Mouse (Mus musculus): ENCODE results near the gene 1700001P01Rik. TPM values are rescaled to one million over a fixed set of nuclear protein-coding genes. Genes with fewer than 3 reads are reported as not detected.

1700001P01Rik gene
- polyA plus RNA-seq, 1 experiment from 2014 or later = 0.31 TPM

DNA sequence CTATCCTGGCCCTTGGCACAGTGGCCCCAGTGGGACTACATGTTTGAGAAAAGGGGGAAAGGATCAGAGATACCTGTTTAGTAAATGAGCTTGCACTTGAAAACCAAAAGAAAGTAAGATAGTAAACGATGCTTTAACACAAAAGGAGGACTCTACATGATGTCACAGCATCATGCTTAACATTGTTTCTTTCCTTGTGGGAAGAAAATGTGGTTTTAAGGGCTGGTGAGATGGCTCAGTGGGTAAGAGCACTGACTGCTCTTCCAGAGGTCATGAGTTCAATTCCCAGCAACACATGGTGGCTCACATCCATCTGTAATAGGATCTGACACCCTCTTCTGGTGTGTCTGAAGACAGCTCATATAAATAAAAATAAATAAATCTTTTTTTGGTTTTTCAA, 17.6 kb downstream of the 1700001P01Rik start:
- H3K36me3 ChIP-seq (ENCODE audit: control insufficient read depth, insufficient read depth, low read length) = peaks cover 71% of the 10 kb centered on the region
- no peaks in the 10 kb centered on the region for H3K4me1 ChIP-seq (replicated peaks; ENCODE audit: control insufficient read depth, insufficient read depth, low read length)
- H3K27me3 ChIP-seq (replicated peaks; ENCODE audit: control insufficient read depth, insufficient read depth, low read length) = no peaks in the 10 kb centered on the region
- 100% methylated on average over 1 of the region's 1 CpGs for WGBS
- no peaks in the 10 kb centered on the region for H3K9me3 ChIP-seq (ENCODE audit: control insufficient read depth, low read length)
- H3K4me3 ChIP-seq (ENCODE audit: low read depth, low read length) = no peak overlapping the region
- no peak overlapping the region for H3K27ac ChIP-seq (ENCODE audit: low read depth)
- ATAC-seq (replicated peaks; ENCODE audit: low FRiP score, low TSS enrichment, low read depth) = no peak
- H3K9ac ChIP-seq (ENCODE audit: low read length) = no peak overlapping the region
- DNase-seq (ENCODE audit: low spot score) = no peak
- no peak overlapping the region for H3K4me2 ChIP-seq (ENCODE audit: low read length)

DNA sequence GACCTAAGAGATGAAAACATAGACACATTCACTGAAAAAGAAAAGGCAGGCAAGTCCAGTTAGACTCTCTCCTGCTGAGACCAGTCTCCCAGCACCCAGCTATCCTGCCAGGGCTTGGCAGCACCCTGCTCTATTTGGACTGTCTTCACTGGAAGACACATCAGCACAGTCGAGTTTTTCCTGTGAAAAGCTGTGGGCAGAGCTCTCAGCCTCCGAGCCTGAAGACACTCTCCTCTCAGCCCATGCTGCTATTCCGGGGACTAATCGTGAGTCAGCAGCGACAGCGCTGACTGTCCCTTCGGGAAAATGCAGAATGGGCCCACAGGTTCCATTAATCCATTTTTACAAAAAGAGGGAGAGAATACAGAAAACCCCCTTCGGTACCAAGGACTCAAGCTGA, 22.4 kb downstream of the 1700001P01Rik start:
- Histone ChIP-seq H3K9me3 (ENCODE audit: control insufficient read depth, low read length) (no peaks in the 10 kb centered on the region), H3K4me1 (replicated peaks; ENCODE audit: control insufficient read depth, insufficient read depth, low read length) (no peaks in the 10 kb centered on the region), H3K9ac (ENCODE audit: low read length) (no peak overlapping the region), H3K36me3 (ENCODE audit: control insufficient read depth, insufficient read depth, low read length) (peaks cover 86% of the 10 kb centered on the region), H3K27ac (ENCODE audit: low read depth) (no peak overlapping the region), H3K4me2 (ENCODE audit: low read length) (no peak overlapping the region), H3K27me3 (replicated peaks; ENCODE audit: control insufficient read depth, insufficient read depth, low read length) (no peaks in the 10 kb centered on the region), H3K4me3 (ENCODE audit: low read depth, low read length) (no peak overlapping the region)
- no peak for ATAC-seq (replicated peaks; ENCODE audit: low FRiP score, low TSS enrichment, low read depth)
- no peak for DNase-seq (ENCODE audit: low spot score)
- WGBS = 96% methylated on average over 8 of the region's 8 CpGs

DNA sequence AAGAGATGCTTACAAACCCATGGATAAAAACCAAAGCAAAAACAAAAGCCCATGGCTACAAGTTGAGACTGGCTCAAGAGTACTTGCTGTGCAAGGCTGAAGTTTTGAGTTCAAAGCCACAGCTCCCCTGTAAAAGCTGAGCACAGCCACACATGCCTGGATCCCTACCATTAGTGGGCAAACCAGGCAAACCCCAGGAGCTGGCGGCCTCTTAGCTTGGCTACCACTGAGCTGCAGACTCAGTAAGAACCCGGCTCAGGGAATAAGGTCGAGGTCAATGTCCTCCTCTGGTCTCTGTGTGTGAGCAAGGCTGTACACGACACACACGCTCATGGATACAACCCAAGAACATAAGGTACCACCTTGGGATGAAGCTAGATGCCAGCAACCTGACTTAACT, 27.2 kb downstream of the 1700001P01Rik start:
- ATAC-seq (replicated peaks; ENCODE audit: low FRiP score, low TSS enrichment, low read depth) (no peak), DNase-seq (ENCODE audit: low spot score) (no peak)
- Histone ChIP-seq H3K9ac (ENCODE audit: low read length) (no peak overlapping the region), H3K4me3 (ENCODE audit: low read depth, low read length) (no peak overlapping the region), H3K9me3 (ENCODE audit: control insufficient read depth, low read length) (no peaks in the 10 kb centered on the region), H3K27ac (ENCODE audit: low read depth) (no peak overlapping the region), H3K36me3 (ENCODE audit: control insufficient read depth, insufficient read depth, low read length) (peaks cover 67% of the 10 kb centered on the region), H3K27me3 (replicated peaks; ENCODE audit: control insufficient read depth, insufficient read depth, low read length) (no peaks in the 10 kb centered on the region), H3K4me1 (replicated peaks; ENCODE audit: control insufficient read depth, insufficient read depth, low read length) (peaks cover 2% of the 10 kb centered on the region), H3K4me2 (ENCODE audit: low read length) (no peak overlapping the region)
- WGBS = 89% methylated on average over 5 of the region's 5 CpGs

DNA sequence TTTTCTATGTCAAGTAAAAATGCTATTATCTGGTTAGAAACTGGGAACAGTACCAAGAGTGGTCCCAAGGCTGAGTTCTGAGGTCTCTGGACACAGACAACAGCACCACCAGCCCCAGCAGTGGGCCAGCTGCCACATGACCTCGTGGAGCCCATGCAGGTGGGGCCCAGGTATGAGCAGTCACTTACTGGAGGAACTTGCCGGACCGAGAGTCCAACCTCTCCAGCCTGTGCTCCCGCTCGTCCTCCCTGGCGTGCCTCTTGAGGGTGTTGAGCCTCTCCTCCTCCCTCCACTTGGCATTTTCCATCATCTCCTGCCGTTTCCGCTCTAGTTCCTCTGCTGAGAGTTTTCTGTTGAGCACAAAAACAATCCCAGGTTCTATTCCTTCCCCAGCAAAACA, 27.9 kb downstream of the 1700001P01Rik start:
- no peak for DNase-seq (ENCODE audit: low spot score)
- Histone ChIP-seq H3K4me1 (replicated peaks; ENCODE audit: control insufficient read depth, insufficient read depth, low read length) (peaks cover 9% of the 10 kb centered on the region), H3K9me3 (ENCODE audit: control insufficient read depth, low read length) (no peaks in the 10 kb centered on the region), H3K4me3 (ENCODE audit: low read depth, low read length) (no peak overlapping the region), H3K36me3 (ENCODE audit: control insufficient read depth, insufficient read depth, low read length) (peaks cover 60% of the 10 kb centered on the region), H3K4me2 (ENCODE audit: low read length) (no peak overlapping the region), H3K27ac (ENCODE audit: low read depth) (no peak overlapping the region), H3K27me3 (replicated peaks; ENCODE audit: control insufficient read depth, insufficient read depth, low read length) (no peaks in the 10 kb centered on the region), H3K9ac (ENCODE audit: low read length) (no peak overlapping the region)
- no peak for ATAC-seq (replicated peaks; ENCODE audit: low FRiP score, low TSS enrichment, low read depth)
- WGBS = 91% methylated on average over 8 of the region's 8 CpGs

DNA sequence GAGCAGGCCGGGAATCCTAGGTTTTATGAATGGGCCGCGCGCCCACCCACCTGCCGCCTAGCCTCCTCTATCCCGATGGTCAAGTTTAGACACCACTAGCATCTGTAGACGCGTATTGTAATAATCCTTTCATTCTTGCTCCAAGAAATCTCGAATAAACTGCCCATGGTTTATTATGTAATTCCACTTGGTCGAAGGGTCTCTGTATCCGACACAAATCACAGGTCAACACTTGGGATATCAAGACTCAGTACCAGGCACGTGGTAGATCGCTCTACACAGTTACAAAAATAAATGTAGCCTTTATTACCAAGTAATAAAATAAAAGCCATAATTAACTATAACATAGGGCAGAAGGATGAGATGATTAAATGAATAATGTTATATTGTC, 30.4 kb downstream of the 1700001P01Rik start:
- Histone ChIP-seq H3K4me1 (replicated peaks; ENCODE audit: control insufficient read depth, insufficient read depth, low read length) (peaks cover 10% of the 10 kb centered on the region), H3K9me3 (ENCODE audit: control insufficient read depth, low read length) (no peaks in the 10 kb centered on the region), H3K36me3 (ENCODE audit: control insufficient read depth, insufficient read depth, low read length) (peaks cover 39% of the 10 kb centered on the region), H3K9ac (ENCODE audit: low read length) (no peak overlapping the region), H3K27me3 (replicated peaks; ENCODE audit: control insufficient read depth, insufficient read depth, low read length) (no peaks in the 10 kb centered on the region), H3K4me3 (ENCODE audit: low read depth, low read length) (peak overlapping the region; percentile 63), H3K27ac (ENCODE audit: low read depth) (no peak overlapping the region), H3K4me2 (ENCODE audit: low read length) (peak overlapping the region; percentile 53)
- 0 out of 2 replicates have a peak, but pooled peaks have one; percentile 10 for ATAC-seq (replicated peaks; ENCODE audit: low FRiP score, low TSS enrichment, low read depth)
- no peak for DNase-seq (ENCODE audit: low spot score)
- WGBS = 10% methylated on average over 13 of the region's 13 CpGs

DNA sequence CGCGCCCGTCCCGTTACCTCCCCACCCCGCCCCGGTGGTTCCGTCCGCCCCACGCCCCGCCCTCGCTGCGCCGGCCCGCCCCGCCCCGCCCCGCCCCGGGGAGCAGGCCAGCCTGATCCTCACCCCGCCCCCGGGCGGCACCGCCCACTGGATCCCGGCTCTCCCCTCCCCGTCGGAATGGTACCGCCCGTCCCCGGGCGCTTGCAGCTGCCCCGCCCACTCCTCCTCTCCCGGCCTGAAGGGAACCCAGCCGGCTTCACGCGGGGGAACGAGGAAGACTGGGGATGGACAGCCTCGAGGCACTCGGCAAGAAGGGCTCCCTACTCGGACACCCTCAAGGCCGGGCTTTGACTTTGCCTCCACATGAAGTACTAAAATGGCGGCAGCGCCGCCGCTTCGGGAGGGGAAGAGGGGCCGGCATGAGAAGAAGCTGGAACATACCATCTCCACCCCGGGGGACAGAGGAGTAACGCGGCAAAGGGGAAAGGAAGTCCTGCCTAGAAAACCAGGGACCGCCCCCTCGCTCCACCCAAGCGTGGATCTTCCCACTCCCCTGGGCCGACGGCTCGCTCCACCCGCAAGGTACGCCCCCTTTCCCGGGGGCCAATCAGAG, 30.9 kb downstream of the 1700001P01Rik start:
- Histone ChIP-seq H3K27ac (ENCODE audit: low read depth) (peak overlapping the region; percentile 89), H3K4me3 (ENCODE audit: low read depth, low read length) (peak overlapping the region; percentile 63), H3K9me3 (ENCODE audit: control insufficient read depth, low read length) (no peaks in the 10 kb centered on the region), H3K9ac (ENCODE audit: low read length) (peak overlapping the region; percentile 78), H3K36me3 (ENCODE audit: control insufficient read depth, insufficient read depth, low read length) (peaks cover 34% of the 10 kb centered on the region), H3K4me2 (ENCODE audit: low read length) (peak overlapping the region; percentile 88), H3K27me3 (replicated peaks; ENCODE audit: control insufficient read depth, insufficient read depth, low read length) (no peaks in the 10 kb centered on the region), H3K4me1 (replicated peaks; ENCODE audit: control insufficient read depth, insufficient read depth, low read length) (peaks cover 14% of the 10 kb centered on the region)
- 2% methylated on average over 49 of the region's 57 CpGs for WGBS
- ATAC-seq (replicated peaks; ENCODE audit: low FRiP score, low TSS enrichment, low read depth) (peak; percentile 96), DNase-seq (ENCODE audit: low spot score) (peak; percentile 100)

DNA sequence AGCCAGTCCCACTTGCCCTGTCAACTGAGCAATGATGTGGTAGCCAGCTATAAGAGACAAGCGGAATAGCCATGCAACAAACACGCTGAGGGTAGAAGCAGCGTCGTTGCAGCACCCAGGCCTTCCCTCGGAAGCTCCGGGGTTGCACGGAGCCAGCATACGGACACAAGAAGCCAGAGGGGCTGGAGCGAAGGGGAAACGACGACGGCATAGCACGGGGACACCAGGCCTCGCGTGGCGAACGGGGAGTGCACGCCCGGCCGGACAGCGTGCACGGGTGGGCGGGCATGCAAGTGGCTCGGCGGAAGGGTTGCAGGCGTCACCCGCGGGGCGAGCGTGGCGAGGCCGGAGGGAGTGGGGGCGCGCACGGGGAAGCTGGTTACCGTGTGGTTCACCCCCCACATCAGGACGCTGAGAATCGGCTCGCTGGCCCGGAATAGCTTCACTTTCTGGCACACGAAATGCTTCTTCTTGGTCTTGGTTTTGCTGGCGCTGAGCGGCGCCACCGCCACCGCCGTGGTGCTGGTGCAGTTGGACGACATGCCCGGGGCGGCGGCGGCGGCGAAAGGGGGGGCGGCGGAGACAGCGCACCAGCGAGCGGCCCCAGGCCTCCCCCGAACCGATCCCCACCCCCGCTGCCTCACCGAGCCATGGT, 31.5 kb downstream of the 1700001P01Rik start, which contains the start of gene Pip4k2b:
Pip4k2b (minus strand) TSS at position 642 of the 655 bp plus-strand sequence.
- Histone ChIP-seq H3K4me3 (ENCODE audit: low read depth, low read length) (peak within 1 kb of the TSS; percentile 63), H3K36me3 (ENCODE audit: control insufficient read depth, insufficient read depth, low read length) (peaks cover 27% of the 10 kb centered on the region), H3K4me2 (ENCODE audit: low read length) (peak within 1 kb of the TSS; percentile 88), H3K27me3 (replicated peaks; ENCODE audit: control insufficient read depth, insufficient read depth, low read length) (no peaks in the 10 kb centered on the region), H3K9me3 (ENCODE audit: control insufficient read depth, low read length) (no peaks in the 10 kb centered on the region), H3K9ac (ENCODE audit: low read length) (peak within 1 kb of the TSS; percentile 78), H3K27ac (ENCODE audit: low read depth) (peak within 1 kb of the TSS; percentile 89), H3K4me1 (replicated peaks; ENCODE audit: control insufficient read depth, insufficient read depth, low read length) (peaks cover 18% of the 10 kb centered on the region)
- WGBS = under 1% methylated on average over 55 of the region's 63 CpGs
- peak; percentile 14; the same call in 1 of the 2 replicates for ATAC-seq (replicated peaks; ENCODE audit: low FRiP score, low TSS enrichment, low read depth)
- DNase-seq (ENCODE audit: low spot score) = no peak

DNA sequence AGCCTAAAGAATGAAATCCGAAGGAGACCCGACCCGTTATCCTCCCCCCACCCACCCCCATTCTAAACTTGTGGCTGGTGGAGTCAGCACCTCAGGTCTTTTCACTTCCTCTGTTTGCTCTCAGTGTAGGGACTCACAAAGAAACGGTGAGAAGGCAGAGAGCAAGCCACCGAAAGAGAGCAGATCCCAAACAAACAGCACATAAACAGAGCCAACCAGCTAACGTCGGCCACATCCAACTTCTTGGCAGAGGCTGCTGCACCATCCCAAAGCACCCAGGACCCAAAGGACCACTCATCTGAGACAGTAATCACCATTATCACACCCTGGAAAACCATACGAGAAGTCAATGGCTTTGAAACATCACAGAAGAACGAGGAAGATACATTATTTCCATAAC, 32.3 kb downstream of the 1700001P01Rik start:
- Histone ChIP-seq H3K27me3 (replicated peaks; ENCODE audit: control insufficient read depth, insufficient read depth, low read length) (no peaks in the 10 kb centered on the region), H3K9ac (ENCODE audit: low read length) (peak overlapping the region; percentile 61), H3K4me1 (replicated peaks; ENCODE audit: control insufficient read depth, insufficient read depth, low read length) (peaks cover 18% of the 10 kb centered on the region), H3K4me3 (ENCODE audit: low read depth, low read length) (peak overlapping the region; percentile 63), H3K27ac (ENCODE audit: low read depth) (no peak overlapping the region), H3K9me3 (ENCODE audit: control insufficient read depth, low read length) (no peaks in the 10 kb centered on the region), H3K4me2 (ENCODE audit: low read length) (peak overlapping the region; percentile 88), H3K36me3 (ENCODE audit: control insufficient read depth, insufficient read depth, low read length) (peaks cover 21% of the 10 kb centered on the region)
- ATAC-seq (replicated peaks; ENCODE audit: low FRiP score, low TSS enrichment, low read depth) (no peak), DNase-seq (ENCODE audit: low spot score) (no peak)
- 25% methylated on average over 9 of the region's 9 CpGs for WGBS

DNA sequence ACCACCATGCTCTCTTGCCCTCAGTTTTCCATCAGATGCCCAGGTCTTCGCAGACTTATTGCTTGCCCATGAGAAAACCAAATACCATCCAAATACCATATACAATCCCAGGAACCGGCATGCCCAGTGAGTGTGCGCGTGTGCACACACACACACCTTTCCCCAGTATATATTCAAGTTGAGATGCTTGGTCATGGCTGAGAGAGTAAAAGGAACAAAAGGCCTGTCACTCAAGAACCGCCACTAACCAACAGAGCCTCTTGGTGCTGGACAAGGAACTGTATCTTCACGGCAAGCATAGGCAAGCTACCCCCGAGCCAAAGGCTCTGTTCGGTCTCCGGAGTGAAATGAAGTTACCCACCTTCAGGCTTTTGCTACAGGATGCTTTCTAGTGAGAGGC, 33.1 kb downstream of the 1700001P01Rik start:
- H3K9ac ChIP-seq (ENCODE audit: low read length) = no peak overlapping the region
- WGBS = 87% methylated on average over 9 of the region's 9 CpGs
- DNase-seq (ENCODE audit: low spot score) (no peak), ATAC-seq (replicated peaks; ENCODE audit: low FRiP score, low TSS enrichment, low read depth) (no peak)
- H3K27ac ChIP-seq (ENCODE audit: low read depth) = no peak overlapping the region
- no peaks in the 10 kb centered on the region for H3K9me3 ChIP-seq (ENCODE audit: control insufficient read depth, low read length)
- no peak overlapping the region for H3K4me3 ChIP-seq (ENCODE audit: low read depth, low read length)
- H3K36me3 ChIP-seq (ENCODE audit: control insufficient read depth, insufficient read depth, low read length) = peaks cover 15% of the 10 kb centered on the region
- peak overlapping the region; percentile 88 for H3K4me2 ChIP-seq (ENCODE audit: low read length)
- H3K4me1 ChIP-seq (replicated peaks; ENCODE audit: control insufficient read depth, insufficient read depth, low read length) = peaks cover 18% of the 10 kb centered on the region
- H3K27me3 ChIP-seq (replicated peaks; ENCODE audit: control insufficient read depth, insufficient read depth, low read length) = no peaks in the 10 kb centered on the region
